Mouse (Mus musculus) yolk sac, embryonic 10.5 days (tissue): ENCODE measurements at regions not wholly inside any gene's neighbourhood (a gene's known extent, or its start where the extent isn't known, plus 50 kb on each side); places are given as distances from the start of the nearest gene placed in this dataset.

ENCODE experiments used
- DNase-seq: peaks from one replicate; pipeline ENCODE4 v3.0.0-alpha.2; 2017; ENCODE audit warnings: low spot score

GRCm38 (mm10) chr10:111827246-111827645, 145.2 kb upstream of the Krr1 start:
- no peak for DNase-seq

- no peak for DNase-seq
Measured at GRCm38 (mm10) chr10:111827930-111828329, 144.5 kb upstream of the Krr1 start.

- DNase-seq = no peak
Measured at GRCm38 (mm10) chr10:111828610-111829009, 143.9 kb upstream of the Krr1 start.

- no peak for DNase-seq
Measured at GRCm38 (mm10) chr10:111829291-111829690, 143.2 kb upstream of the Krr1 start.

GRCm38 (mm10) chr10:111831105-111831504, 141.4 kb upstream of the Krr1 start:
- no peak for DNase-seq

GRCm38 (mm10) chr10:111833611-111834010, 138.9 kb upstream of the Krr1 start:
- DNase-seq = no peak

GRCm38 (mm10) chr10:111834280-111834679, 138.2 kb upstream of the Krr1 start:
- DNase-seq = no peak

GRCm38 (mm10) chr10:111834925-111835823, 137.3 kb upstream of the Krr1 start:
- DNase-seq = peak; percentile 52

GRCm38 (mm10) chr10:111836191-111836590, 136.3 kb upstream of the Krr1 start:
- no peak for DNase-seq

- DNase-seq = no peak
Measured at GRCm38 (mm10) chr10:111836802-111837201, 135.7 kb upstream of the Krr1 start.

GRCm38 (mm10) chr10:111842321-111842775, 130.1 kb upstream of the Krr1 start:
- no peak for DNase-seq

GRCm38 (mm10) chr10:111842896-111843295, 129.6 kb upstream of the Krr1 start:
- DNase-seq = no peak

GRCm38 (mm10) chr10:111843301-111843700, 129.2 kb upstream of the Krr1 start:
- no peak for DNase-seq

- no peak for DNase-seq
Measured at GRCm38 (mm10) chr10:111844144-111844543, 128.3 kb upstream of the Krr1 start.

GRCm38 (mm10) chr10:111845946-111846345, 126.5 kb upstream of the Krr1 start:
- no peak for DNase-seq

GRCm38 (mm10) chr10:111854254-111854653, 118.2 kb upstream of the Krr1 start:
- no peak for DNase-seq

- DNase-seq = no peak
Measured at GRCm38 (mm10) chr10:111855496-111855895, 117.0 kb upstream of the Krr1 start.

- DNase-seq = no peak
Measured at GRCm38 (mm10) chr10:111858403-111858802, 114.1 kb upstream of the Krr1 start.

GRCm38 (mm10) chr10:111865286-111865830, 107.1 kb upstream of the Krr1 start:
- no peak for DNase-seq

- no peak for DNase-seq
Measured at GRCm38 (mm10) chr10:111867102-111867501, 105.4 kb upstream of the Krr1 start.

GRCm38 (mm10) chr10:111867538-111867937, 104.9 kb upstream of the Krr1 start:
- no peak for DNase-seq

GRCm38 (mm10) chr10:111880354-111880753, 92.1 kb upstream of the Krr1 start:
- DNase-seq = no peak
